Mouse (Mus musculus) layer of hippocampus, adult 8-10 months (tissue): ENCODE measurements around the gene Gm20914. TPM values are rescaled to one million over a fixed set of nuclear protein-coding genes. Genes with fewer than 3 reads are reported as not detected.
"Not testable (repeated sequence)": the region's sequence is repeated elsewhere in the genome, so short reads cannot be mapped to it uniquely, and the experiment has no call there.

Experiments
- DNase-seq, 2 experiments: peaks; one replicate each; pipeline ENCODE4 v3.0.0; 2022; ENCODE audit warnings: low spot score in 2 of 2
- total RNA-seq, 4 experiments: library from RNA; stranded (reverse); gene quantifications; 2 replicates each; pipeline ENCODE4 v1.2.4; 2022

Gm20914 gene
- not detected for total RNA-seq

DNA sequence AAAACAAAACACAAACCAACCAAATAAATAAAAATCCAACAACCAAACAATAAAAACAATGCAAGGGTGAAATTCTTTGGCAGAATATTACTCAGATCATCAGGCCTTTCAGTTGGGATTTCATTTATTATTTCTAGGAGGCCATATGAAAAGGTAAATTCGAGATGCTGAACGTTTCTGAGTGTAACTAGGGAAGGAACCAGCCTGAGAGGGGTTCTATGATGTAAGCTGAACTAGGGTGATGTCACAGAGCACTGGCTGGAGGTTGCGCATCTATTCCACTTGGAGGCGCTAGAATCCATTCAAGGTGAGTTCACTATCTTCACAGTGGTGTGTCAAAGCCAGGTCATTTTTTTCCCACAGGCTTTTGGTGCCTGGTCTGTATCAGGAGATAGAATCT, at the start of gene Gm20914:
TSS of gene Gm20914 (plus strand) at position 301 of the 400 bp plus-strand sequence.
- not testable (repeated sequence) for DNase-seq

Other genes with a start within 250 kb of the Gm20914 start
- gene Gm21854, start 69.0 kb upstream of the Gm20914 start, total RNA-seq, result not detected
- not detected for gene Gm28171, start 67.4 kb downstream of the Gm20914 start, total RNA-seq
- not detected for gene Gm21778, start 216.5 kb downstream of the Gm20914 start, total RNA-seq